Mouse (Mus musculus) liver, embryonic 16.5 days (tissue): ENCODE results near the gene Cdh26. TPM values are rescaled to one million over a fixed set of nuclear protein-coding genes. Genes with fewer than 3 reads are reported as not detected.

ENCODE experiments used
- ATAC-seq: fragments of 200-750 bp; cut with Nextera tagmentation; 2 replicates; pipeline ENCODE4 v1.8.0; 2017; ENCODE audit warnings: low read depth, mild to moderate bottlenecking, moderate number of reproducible peaks, moderate library complexity
- H3K27ac ChIP-seq: fragments of 300-500 bp; sonication (generic); 2 replicates; pipeline ENCODE4 v1.5.1; 2014; ENCODE audit warnings: mild to moderate bottlenecking, low read length
- H3K27me3 ChIP-seq: fragments of 300-500 bp; sonication (generic); 2 replicates; pipeline ENCODE4 v1.6.1; 2014; ENCODE audit warnings: low read depth, low read length, mixed read lengths; ENCODE audit not compliant: control insufficient read depth, insufficient read depth
- H3K36me3 ChIP-seq: fragments of 300-500 bp; sonication (generic); 2 replicates; pipeline ENCODE4 v1.6.1; 2014; ENCODE audit warnings: mild to moderate bottlenecking; ENCODE audit not compliant: control insufficient read depth, insufficient read depth
- H3K4me1 ChIP-seq: fragments of 300-500 bp; sonication (generic); 2 replicates; pipeline ENCODE4 v1.6.1; 2014; ENCODE audit warnings: low read depth, low read length, mixed read lengths; ENCODE audit not compliant: control insufficient read depth
- H3K4me2 ChIP-seq: fragments of 300-500 bp; sonication (generic); 2 replicates; pipeline ENCODE4 v1.6.1; 2014; ENCODE audit warnings: low read depth, low read length, mixed read lengths
- H3K4me3 ChIP-seq: fragments of 300-500 bp; sonication (generic); 2 replicates; pipeline ENCODE4 v1.5.1; 2014; ENCODE audit warnings: low read depth, mild to moderate bottlenecking, low read length
- H3K9ac ChIP-seq: fragments of 300-500 bp; sonication (generic); 2 replicates; pipeline ENCODE4 v1.6.1; 2014; ENCODE audit warnings: low read depth, low read length
- H3K9me3 ChIP-seq: fragments of 300-500 bp; sonication (generic); replicated peaks from 2 replicates; pipeline ENCODE4 v1.6.1; 2016; ENCODE audit warnings: low read length; ENCODE audit not compliant: control insufficient read depth
- WGBS: fragments of 180-500 bp; shearing (Covaris S2); extraction: QIAGEN DNeasy Blood & Tissue Kit; methylation state at CpG from one replicate; pipeline ENCODE4 v1.1.7; 2014; ENCODE audit not compliant: insufficient replicate concordance; 5-methylcytosine and 5-hydroxymethylcytosine counted together
- polyA plus RNA-seq: library from polyadenylated mRNA; unstranded; fragments of >200 nt; fragmentation: Nextera tagmentation; extraction: Ambion mirVana; gene quantifications from 2 replicates; pipeline ENCODE4 v1.2.1, GENCODE M21; 2015

Gene Cdh26
- polyA plus RNA-seq, 1 experiment from 2014 or later = 0.13 TPM

DNA sequence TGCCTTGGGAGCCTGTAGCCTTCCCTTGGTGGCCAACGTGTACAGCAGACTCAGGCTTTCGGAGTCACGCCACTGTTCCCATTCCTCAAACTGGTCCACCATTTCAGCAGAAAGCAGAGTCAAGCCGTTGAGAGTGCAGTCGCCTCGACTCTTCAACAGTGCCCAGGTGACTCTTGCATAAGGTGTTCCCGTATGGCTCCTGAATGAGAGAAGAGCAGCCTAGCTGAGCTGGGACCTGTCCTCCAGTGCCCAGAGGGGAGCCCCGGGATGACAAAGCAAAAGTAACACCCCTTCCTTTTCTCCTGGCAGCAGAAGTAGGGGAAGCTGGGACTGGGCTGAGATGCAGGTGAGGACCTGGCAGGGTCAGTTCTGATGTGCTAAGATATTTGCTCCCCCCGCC lies 2.1 kb upstream of the Cdh26 start:
- no peaks in the 10 kb centered on the region for H3K4me1 ChIP-seq
- H3K4me2 ChIP-seq = no peak overlapping the region
- H3K4me3 ChIP-seq = no peak overlapping the region
- H3K27me3 ChIP-seq = no peaks in the 10 kb centered on the region
- ATAC-seq = no peak
- no peaks in the 10 kb centered on the region for H3K9me3 ChIP-seq
- no peak overlapping the region for H3K27ac ChIP-seq
- WGBS = 57% methylated on average over 9 of the region's 9 CpGs
- H3K9ac ChIP-seq = no peak overlapping the region
- no peaks in the 10 kb centered on the region for H3K36me3 ChIP-seq

DNA sequence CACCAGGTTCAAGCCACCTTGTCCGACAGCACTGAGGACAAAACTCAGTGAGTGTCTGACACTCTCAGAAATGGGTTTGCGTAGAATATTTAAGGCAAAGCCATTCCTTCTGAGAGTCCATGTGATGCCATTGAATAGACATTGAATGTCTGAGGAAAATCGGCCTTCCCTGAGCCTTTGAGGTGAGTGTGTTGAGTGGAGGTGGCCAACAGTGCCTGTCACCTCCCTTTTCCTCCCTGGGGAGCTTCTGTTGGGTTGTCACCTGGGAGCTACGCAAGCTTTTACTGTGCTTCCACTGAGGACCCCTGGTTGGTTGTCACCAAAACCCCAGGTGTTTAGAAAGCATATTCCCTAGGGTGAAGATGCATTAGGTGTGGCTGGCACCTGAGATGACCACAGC lies 1.7 kb upstream of the Cdh26 start:
- H3K9ac ChIP-seq = no peak overlapping the region
- H3K36me3 ChIP-seq = no peaks in the 10 kb centered on the region
- ATAC-seq = no peak
- no peaks in the 10 kb centered on the region for H3K27me3 ChIP-seq
- H3K9me3 ChIP-seq = no peaks in the 10 kb centered on the region
- no peaks in the 10 kb centered on the region for H3K4me1 ChIP-seq
- no peak overlapping the region for H3K4me3 ChIP-seq
- no peak overlapping the region for H3K27ac ChIP-seq
- no peak overlapping the region for H3K4me2 ChIP-seq
- WGBS = 62% methylated on average over 4 of the region's 4 CpGs

DNA sequence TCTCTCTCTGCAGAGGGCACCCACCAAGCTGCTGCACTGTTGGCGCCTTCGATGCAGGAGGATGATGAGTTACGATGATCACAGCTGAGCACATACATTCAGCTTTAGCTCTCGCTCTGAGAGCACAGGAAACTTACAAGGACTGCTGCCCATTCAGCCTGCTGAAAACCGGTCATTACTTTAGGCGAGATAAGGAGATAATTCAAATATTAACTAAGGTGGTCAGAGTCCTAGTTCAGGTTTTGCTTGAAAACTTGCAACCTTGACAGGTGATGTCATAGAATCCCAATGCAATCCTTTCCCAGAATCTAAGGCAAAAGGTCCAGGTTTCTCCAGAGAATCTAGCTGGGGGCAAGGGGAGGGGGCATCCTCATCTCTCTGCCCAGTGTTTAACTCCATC lies 905 bp upstream of the Cdh26 start:
- no peaks in the 10 kb centered on the region for H3K27me3 ChIP-seq
- no peaks in the 10 kb centered on the region for H3K36me3 ChIP-seq
- H3K27ac ChIP-seq = no peak overlapping the region
- ATAC-seq = no peak
- no peak overlapping the region for H3K4me2 ChIP-seq
- WGBS = 57% methylated on average over 6 of the region's 6 CpGs
- no peaks in the 10 kb centered on the region for H3K9me3 ChIP-seq
- no peak overlapping the region for H3K4me3 ChIP-seq
- H3K4me1 ChIP-seq = no peaks in the 10 kb centered on the region
- no peak overlapping the region for H3K9ac ChIP-seq

DNA sequence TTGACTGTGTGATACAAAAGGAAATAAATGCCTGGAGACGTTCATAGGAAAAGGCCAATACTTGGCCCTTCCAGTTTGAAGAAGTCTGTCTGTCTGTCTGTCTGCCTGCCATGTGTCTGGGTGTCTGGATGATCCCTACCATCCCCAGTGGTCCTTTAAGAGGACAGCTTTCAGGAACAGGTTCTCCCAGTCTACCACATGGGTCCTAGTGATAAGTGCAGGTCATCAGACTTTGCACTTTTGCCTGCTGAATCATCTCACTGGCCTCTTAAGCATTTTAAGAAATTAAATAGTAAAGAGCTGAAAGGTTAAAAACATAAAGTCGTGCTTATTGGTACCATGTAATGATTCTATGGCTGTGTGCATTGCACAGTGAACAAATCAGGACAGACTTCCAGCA lies 3.2 kb downstream of the Cdh26 start:
- no peak for ATAC-seq
- Histone ChIP-seq H3K4me1 (no peaks in the 10 kb centered on the region), H3K36me3 (no peaks in the 10 kb centered on the region), H3K9me3 (no peaks in the 10 kb centered on the region), H3K9ac (no peak overlapping the region), H3K4me2 (no peak overlapping the region), H3K27me3 (no peaks in the 10 kb centered on the region), H3K4me3 (no peak overlapping the region), H3K27ac (no peak overlapping the region)
- whole genome bisulfite sequencing = 38% methylated on average over 2 of the region's 2 CpGs

DNA sequence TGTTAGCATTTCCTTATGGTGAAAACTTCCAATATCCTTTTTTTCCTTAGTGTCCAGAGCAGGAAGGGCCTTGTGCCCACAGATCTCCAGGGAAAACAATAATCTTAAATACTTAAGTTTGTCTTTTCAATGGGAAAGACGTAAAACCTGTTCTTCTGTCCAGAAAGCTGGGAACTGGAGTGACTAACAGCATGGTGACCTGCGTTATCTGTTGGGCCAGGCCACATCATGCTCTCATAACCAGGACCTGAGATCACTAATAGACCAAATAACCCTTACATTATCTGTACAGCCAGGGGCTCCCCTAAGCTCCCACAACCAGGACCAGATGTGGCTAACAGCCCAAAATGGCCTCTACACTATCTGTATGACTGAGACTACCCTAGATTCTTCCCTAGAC lies 3.6 kb downstream of the Cdh26 start:
- no peaks in the 10 kb centered on the region for H3K4me1 ChIP-seq
- WGBS = 63% methylated on average over 2 of the region's 2 CpGs
- H3K9ac ChIP-seq = no peak overlapping the region
- no peak for ATAC-seq
- no peak overlapping the region for H3K4me3 ChIP-seq
- H3K27ac ChIP-seq = no peak overlapping the region
- H3K4me2 ChIP-seq = no peak overlapping the region
- H3K36me3 ChIP-seq = no peaks in the 10 kb centered on the region
- H3K9me3 ChIP-seq = no peaks in the 10 kb centered on the region
- H3K27me3 ChIP-seq = no peaks in the 10 kb centered on the region

DNA sequence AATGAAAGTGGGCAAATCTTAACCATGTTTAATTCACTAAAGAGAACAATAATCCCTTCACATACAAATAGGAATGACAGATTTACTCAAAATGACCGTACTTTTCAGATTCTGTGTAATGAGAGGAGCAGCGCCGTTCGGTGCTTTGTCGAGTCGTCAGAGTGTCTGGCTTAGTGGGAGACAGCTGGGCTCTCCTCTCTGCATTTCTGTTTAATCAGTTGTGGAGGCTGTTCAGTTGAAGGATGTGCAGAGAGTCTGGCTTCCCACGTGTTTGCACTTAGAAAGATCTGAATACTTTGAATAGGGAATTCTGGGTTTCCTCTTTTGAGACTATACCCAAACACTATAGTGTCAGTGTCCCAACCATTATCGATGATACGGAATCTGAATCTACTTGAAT lies 7.0 kb downstream of the Cdh26 start:
- Histone ChIP-seq H3K9me3 (no peaks in the 10 kb centered on the region), H3K27ac (no peak overlapping the region), H3K4me3 (no peak overlapping the region), H3K9ac (no peak overlapping the region), H3K27me3 (no peaks in the 10 kb centered on the region), H3K4me2 (no peak overlapping the region), H3K36me3 (no peaks in the 10 kb centered on the region), H3K4me1 (no peaks in the 10 kb centered on the region)
- no peak for ATAC-seq
- 71% methylated on average over 9 of the region's 9 CpGs for WGBS

DNA sequence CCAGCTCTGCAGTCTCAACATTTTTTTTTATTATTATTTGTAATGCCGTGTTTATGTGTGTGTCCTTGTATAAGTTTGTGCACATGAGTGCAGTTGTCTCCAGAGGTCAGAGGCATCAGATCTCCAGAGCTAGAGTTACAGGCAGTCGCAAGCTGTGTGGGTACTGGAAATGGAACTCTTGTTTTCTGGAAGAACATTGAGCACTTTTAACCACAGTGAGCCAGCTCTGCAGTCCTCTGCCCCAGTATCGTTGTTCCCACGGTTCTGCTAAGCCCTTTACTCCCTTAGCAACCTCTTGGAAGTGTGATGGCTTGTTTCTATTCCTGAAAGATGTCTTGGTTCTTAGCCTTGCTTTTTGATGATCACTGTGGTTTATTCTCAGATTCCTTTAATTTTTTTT lies 19.1 kb downstream of the Cdh26 start:
- Histone ChIP-seq H3K36me3 (no peaks in the 10 kb centered on the region), H3K9me3 (no peaks in the 10 kb centered on the region), H3K4me2 (no peak overlapping the region), H3K4me1 (no peaks in the 10 kb centered on the region), H3K4me3 (no peak overlapping the region), H3K27me3 (no peaks in the 10 kb centered on the region), H3K27ac (no peak overlapping the region), H3K9ac (no peak overlapping the region)
- 67% methylated on average over 4 of the region's 4 CpGs for WGBS
- ATAC-seq = no peak

DNA sequence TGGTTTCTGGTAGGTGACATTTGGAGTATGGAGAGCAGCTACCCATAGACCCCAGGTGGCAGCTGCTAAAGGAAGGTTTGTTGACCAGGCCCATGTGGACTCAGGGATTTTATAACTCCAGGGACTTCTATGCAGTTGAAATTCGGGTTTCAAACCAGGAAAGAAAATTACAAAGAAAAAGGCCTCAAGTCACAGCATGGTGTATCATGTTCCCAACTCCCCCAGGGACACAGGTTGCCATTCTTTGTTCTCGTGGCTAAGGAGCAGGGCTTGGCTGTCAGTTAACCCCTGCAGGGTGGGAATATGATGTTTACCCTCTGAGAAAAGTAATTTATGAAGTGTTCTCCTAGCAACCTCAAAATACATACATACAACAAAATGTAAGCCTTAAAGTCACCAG lies 19.9 kb downstream of the Cdh26 start:
- H3K9me3 ChIP-seq = no peaks in the 10 kb centered on the region
- 31% methylated on average over 2 of the region's 2 CpGs for WGBS
- no peaks in the 10 kb centered on the region for H3K27me3 ChIP-seq
- no peaks in the 10 kb centered on the region for H3K36me3 ChIP-seq
- H3K4me1 ChIP-seq = no peaks in the 10 kb centered on the region
- H3K9ac ChIP-seq = no peak overlapping the region
- H3K4me2 ChIP-seq = no peak overlapping the region
- no peak overlapping the region for H3K27ac ChIP-seq
- H3K4me3 ChIP-seq = no peak overlapping the region
- no peak for ATAC-seq

DNA sequence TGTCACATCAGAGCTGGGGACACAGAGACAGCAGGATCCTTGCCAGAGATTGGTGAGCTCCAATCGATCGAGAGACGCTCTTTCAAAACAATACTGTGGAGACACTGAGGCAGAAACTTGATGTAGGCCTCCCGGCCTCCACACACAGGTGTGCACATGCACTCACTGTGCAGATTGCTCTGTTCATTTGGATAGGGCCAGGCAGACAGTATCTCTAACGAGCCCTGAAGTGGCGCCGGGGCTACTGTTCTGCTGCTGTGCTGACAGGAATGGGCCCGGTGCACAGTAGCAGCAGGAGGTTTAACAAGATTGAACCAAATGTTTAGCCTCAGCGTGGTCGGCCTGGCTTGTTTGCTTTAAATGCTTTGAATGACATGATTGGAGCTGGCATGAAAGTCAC lies 20.6 kb downstream of the Cdh26 start:
- WGBS = 73% methylated on average over 10 of the region's 10 CpGs
- H3K36me3 ChIP-seq = no peaks in the 10 kb centered on the region

More for the DNA sequence above, 20.6 kb downstream of the Cdh26 start:
- H3K4me2 ChIP-seq = no peak overlapping the region
- no peak for ATAC-seq
- no peak overlapping the region for H3K9ac ChIP-seq
- no peaks in the 10 kb centered on the region for H3K27me3 ChIP-seq
- H3K4me3 ChIP-seq = no peak overlapping the region
- no peaks in the 10 kb centered on the region for H3K9me3 ChIP-seq
- no peak overlapping the region for H3K27ac ChIP-seq
- no peaks in the 10 kb centered on the region for H3K4me1 ChIP-seq
